Mouse (Mus musculus) heart, embryonic 12.5 days (tissue): Measurements from ENCODE around the gene Cox7a1. TPM values are rescaled to one million over a fixed set of nuclear protein-coding genes. Genes with fewer than 3 reads are reported as not detected.

ENCODE experiments used
- ATAC-seq: fragments of 200-750 bp; cut with Nextera tagmentation; 2 replicates; pipeline ENCODE4 v1.8.0; 2017; ENCODE audit warnings: moderate TSS enrichment, moderate library complexity; ENCODE audit not compliant: insufficient number of reproducible peaks, low FRiP score
- H3K27ac ChIP-seq: fragments of 300-500 bp; sonication (generic); 2 replicates; pipeline ENCODE4 v1.5.1; 2016; ENCODE audit warnings: mild to moderate bottlenecking, moderate library complexity; ENCODE audit not compliant: poor library complexity, severe bottlenecking
- H3K27me3 ChIP-seq: fragments of 300-500 bp; sonication (generic); replicated peaks from 2 replicates; pipeline ENCODE4 v1.6.1; 2016; ENCODE audit warnings: mild to moderate bottlenecking, moderate library complexity
- H3K36me3 ChIP-seq: fragments of 300-500 bp; sonication (generic); 2 replicates; pipeline ENCODE4 v1.6.1; 2016; ENCODE audit warnings: mild to moderate bottlenecking, moderate library complexity
- H3K4me1 ChIP-seq: fragments of 300-500 bp; sonication (generic); replicated peaks from 2 replicates; pipeline ENCODE4 v1.6.1; 2016; ENCODE audit warnings: mild to moderate bottlenecking
- H3K4me2 ChIP-seq: fragments of 300-500 bp; sonication (generic); 2 replicates; pipeline ENCODE4 v1.6.1; 2016; ENCODE audit warnings: mild to moderate bottlenecking, moderate library complexity
- H3K4me3 ChIP-seq: fragments of 300-500 bp; sonication (generic); 2 replicates; pipeline ENCODE4 v1.5.1; 2016; ENCODE audit warnings: mild to moderate bottlenecking
- H3K9ac ChIP-seq: fragments of 300-500 bp; sonication (generic); 2 replicates; pipeline ENCODE4 v1.6.1; 2016; ENCODE audit warnings: mild to moderate bottlenecking, moderate library complexity
- H3K9me3 ChIP-seq: fragments of 300-500 bp; sonication (generic); replicated peaks from 2 replicates; pipeline ENCODE4 v1.6.1; 2016; ENCODE audit warnings: mild to moderate bottlenecking, moderate library complexity
- WGBS: fragments of 180-500 bp; shearing (Covaris S2); methylation state at CpG from one replicate; pipeline ENCODE4 v1.1.7; 2016; 5-methylcytosine and 5-hydroxymethylcytosine counted together
- polyA plus RNA-seq: library from polyadenylated mRNA; unstranded; fragments of >200 nt; fragmentation: Nextera tagmentation; extraction: Ambion mirVana; gene quantifications from 2 replicates; pipeline ENCODE4 v1.2.1, GENCODE M21; 2016

The Cox7a1 gene
- polyA plus RNA-seq, 1 experiment from 2014 or later, result 300 TPM

DNA sequence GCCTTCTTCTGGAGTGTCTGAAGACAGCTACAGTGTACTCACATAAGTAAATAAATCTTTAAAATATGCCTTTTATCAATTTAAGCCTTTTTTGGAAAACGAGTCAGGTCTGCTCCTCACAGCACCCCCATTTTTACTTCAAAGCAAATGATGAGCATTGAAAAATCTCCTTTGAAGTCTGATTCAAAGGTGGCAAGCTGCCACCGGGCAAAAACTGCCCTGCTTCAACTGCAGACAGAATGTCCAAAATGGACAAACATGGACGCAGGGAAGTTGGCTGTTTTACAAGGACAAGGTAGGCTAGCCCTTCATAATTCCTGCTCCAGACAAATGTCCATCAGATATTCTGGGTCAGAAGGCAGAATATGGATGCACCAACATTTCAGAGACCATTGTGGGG, 37.5 kb downstream of the Cox7a1 start:
- 73% methylated on average over 3 of the region's 3 CpGs for WGBS
- Histone ChIP-seq H3K27me3 (no peaks in the 10 kb centered on the region), H3K4me2 (no peak overlapping the region), H3K27ac (no peak overlapping the region), H3K36me3 (peaks cover 39% of the 10 kb centered on the region), H3K4me1 (peaks cover 9% of the 10 kb centered on the region), H3K9ac (no peak overlapping the region), H3K9me3 (no peaks in the 10 kb centered on the region), H3K4me3 (no peak overlapping the region)
- ATAC-seq, result no peak

DNA sequence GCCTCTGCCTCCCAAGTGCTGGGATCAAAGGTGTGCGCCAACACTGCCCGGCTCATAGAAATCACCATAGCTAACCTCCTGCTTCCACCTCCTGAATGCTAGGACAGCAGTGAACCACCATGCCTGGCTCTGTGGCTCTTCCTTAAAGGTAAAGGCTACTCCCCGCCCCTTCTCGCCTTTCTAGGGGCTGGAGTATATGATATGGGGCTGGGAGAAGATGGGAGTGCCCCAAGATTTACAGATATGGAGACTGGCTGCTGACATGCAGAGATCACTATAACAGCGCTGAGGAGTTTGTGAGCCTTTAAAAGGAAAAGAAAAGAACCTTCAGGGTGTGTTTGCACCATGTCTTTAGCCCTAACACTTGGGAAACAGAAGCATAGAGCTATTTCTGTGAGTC, 38.3 kb downstream of the Cox7a1 start:
- Histone ChIP-seq H3K9me3 (no peaks in the 10 kb centered on the region), H3K4me3 (no peak overlapping the region), H3K36me3 (peaks cover 47% of the 10 kb centered on the region), H3K27ac (no peak overlapping the region), H3K9ac (no peak overlapping the region), H3K4me1 (peaks cover 9% of the 10 kb centered on the region), H3K27me3 (no peaks in the 10 kb centered on the region), H3K4me2 (no peak overlapping the region)
- 93% methylated on average over 5 of the region's 5 CpGs for WGBS
- no peak for ATAC-seq

DNA sequence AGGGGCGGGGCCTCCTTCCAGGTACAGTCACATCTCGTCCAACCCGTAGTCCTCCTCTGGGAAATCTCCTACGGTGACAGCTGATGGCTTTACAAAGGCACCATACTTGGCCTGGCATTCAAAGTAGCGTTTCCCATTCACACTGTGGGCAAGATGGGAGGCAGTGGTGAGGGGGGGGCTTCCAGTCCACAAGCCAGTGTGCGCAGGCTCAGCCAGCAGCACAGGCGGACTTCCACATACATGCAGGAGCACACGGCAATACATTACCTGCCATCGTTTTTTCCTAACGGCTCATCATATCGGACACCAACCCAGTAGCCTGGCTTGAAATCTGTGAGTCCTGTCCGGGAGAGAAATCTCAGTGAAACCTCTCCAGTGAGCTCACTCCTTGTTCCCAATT, 40.3 kb downstream of the Cox7a1 start:
- no peaks in the 10 kb centered on the region for H3K9me3 ChIP-seq
- H3K4me3 ChIP-seq, result no peak overlapping the region
- no peak overlapping the region for H3K4me2 ChIP-seq
- H3K36me3 ChIP-seq, result peaks cover 61% of the 10 kb centered on the region
- ATAC-seq, result no peak
- no peak overlapping the region for H3K9ac ChIP-seq
- 86% methylated on average over 12 of the region's 12 CpGs for WGBS
- no peak overlapping the region for H3K27ac ChIP-seq
- H3K27me3 ChIP-seq, result no peaks in the 10 kb centered on the region
- H3K4me1 ChIP-seq, result peaks cover 6% of the 10 kb centered on the region

DNA sequence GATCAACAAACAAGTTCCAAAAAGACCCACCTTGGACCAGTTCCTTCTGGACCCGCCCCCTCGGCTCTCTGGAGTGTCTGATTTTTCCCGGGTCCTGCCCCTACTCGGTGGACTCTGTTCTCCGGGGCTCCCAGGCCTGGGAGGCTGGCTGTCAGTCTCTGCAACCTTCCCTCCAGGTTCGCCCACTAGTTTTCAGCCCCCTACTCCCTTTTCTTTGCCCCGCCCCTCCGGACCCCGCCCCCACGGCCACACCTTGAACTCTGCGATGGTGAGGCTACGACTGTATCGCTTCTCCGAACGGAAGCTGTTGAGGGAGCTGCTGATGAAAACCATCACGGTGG, 47.4 kb downstream of the Cox7a1 start:
- WGBS, result under 1% methylated on average over 16 of the region's 16 CpGs
- H3K9me3 ChIP-seq, result no peaks in the 10 kb centered on the region
- peak overlapping the region; percentile 89 for H3K4me3 ChIP-seq
- peak; percentile 1; the same call in 1 of the 2 replicates for ATAC-seq
- H3K36me3 ChIP-seq, result peaks cover 50% of the 10 kb centered on the region
- peak overlapping the region; percentile 86 for H3K4me2 ChIP-seq
- peak overlapping the region; percentile 57 for H3K27ac ChIP-seq
- no peaks in the 10 kb centered on the region for H3K27me3 ChIP-seq
- peak overlapping the region; percentile 79 for H3K9ac ChIP-seq
- peaks cover 19% of the 10 kb centered on the region for H3K4me1 ChIP-seq

DNA sequence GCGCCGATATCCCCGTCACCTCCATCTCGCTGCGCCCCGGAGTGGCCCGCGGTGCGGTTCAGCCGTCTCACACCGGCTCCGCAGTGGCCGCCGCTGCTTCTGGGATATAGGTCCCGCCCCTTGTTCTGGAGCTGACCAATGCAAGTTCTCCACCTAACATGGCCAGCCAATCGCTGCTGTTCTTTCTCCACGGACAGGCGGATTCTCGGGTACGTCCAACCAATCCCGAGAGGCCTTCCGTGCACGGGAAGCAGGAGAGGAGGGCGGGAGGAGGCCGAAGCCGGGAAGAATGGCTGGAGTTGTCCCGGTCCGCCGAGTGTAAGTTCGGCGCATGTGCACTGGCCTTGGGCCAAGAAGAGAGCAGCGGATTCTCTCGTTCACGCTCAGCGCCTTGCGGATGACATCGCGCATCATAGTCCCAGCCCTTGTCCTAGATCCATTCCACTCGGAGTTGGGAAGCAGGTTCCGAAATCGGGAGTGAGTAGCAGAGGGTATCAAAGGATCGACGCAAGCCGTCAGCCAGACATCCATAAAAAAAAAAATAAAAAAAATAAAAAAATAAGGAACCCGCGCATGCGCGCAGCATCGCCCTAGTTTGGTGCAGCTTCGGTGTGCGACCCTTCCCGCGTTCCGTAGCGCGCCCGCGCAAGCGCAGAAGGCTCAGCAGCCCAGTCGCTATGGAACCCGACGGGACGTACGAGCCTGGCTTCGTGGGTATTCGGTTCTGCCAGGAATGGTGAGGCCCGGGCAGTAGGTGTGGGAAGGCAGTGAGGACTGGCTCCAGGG, 47.9 kb downstream of the Cox7a1 start, which contains the start of the genes Polr2i and Tbcb:
Gene Polr2i, plus strand, starts transcription at position 280 of the 786 bp plus-strand sequence.
Gene Tbcb, minus strand, starts transcription at position 604 of the 786 bp plus-strand sequence.
- Histone ChIP-seq H3K27me3 (no peaks in the 10 kb centered on the region), H3K4me1 (peaks cover 19% of the 10 kb centered on the region), H3K9me3 (no peaks in the 10 kb centered on the region), H3K4me2 (peak within 1 kb of the TSS; percentile 86), H3K36me3 (peaks cover 44% of the 10 kb centered on the region), H3K27ac (peak within 1 kb of the TSS; percentile 91), H3K4me3 (peak within 1 kb of the TSS; percentile 89), H3K9ac (peak within 1 kb of the TSS; percentile 89)
- ATAC-seq, result peak; percentile 96
- 0% methylated on average over 67 of the region's 67 CpGs for WGBS

DNA sequence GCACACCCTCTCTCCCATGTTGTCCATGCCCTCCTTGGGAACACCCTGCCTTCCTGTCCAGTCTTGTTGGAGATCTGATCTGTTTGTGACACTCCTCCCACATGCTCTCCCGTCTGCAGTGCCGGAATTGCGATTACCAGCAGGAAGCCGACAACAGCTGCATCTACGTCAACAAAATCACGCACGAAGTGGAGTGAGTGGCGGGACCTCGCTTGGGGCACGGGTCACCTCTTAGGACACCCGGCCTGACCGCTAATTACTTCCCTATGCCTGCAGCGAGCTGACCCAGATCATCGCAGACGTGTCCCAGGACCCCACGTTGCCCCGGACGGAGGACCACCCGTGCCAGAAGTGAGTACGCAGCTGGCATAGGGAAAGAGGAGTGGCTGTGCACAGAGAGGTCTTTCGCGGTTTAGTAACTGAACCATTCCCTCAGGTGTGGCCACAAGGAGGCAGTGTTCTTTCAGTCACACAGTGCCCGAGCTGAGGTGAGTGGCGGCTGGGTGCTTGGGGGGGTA, 48.7 kb downstream of the Cox7a1 start:
- no peak for ATAC-seq
- peak overlapping the region; percentile 89 for H3K4me3 ChIP-seq
- peak overlapping the region; percentile 91 for H3K27ac ChIP-seq
- peaks cover 19% of the 10 kb centered on the region for H3K4me1 ChIP-seq
- peaks cover 36% of the 10 kb centered on the region for H3K36me3 ChIP-seq
- 4% methylated on average over 24 of the region's 24 CpGs for WGBS
- peak overlapping the region; percentile 86 for H3K4me2 ChIP-seq
- no peaks in the 10 kb centered on the region for H3K27me3 ChIP-seq
- no peaks in the 10 kb centered on the region for H3K9me3 ChIP-seq
- peak overlapping the region; percentile 89 for H3K9ac ChIP-seq

DNA sequence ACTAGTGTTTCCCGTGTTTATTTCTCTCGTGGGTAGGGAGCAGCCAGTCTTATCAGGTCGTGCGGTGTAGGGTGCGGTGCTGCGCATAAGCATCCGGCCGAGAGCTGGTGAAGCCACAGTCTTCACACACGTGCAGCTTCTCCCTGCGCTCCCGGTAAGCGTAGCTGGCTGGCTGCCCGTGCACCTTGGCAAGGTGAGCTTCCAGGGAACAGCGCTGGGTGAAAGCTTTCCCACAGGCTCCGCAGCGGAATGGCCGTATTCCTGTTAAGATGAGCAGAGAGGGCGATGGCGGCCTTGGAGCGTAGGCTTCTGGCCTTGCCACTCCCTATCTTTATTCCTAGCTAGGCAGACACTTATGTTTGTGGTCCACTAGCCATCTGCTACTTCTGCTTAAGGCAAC, 49.4 kb downstream of the Cox7a1 start:
- H3K4me2 ChIP-seq, result peak overlapping the region; percentile 86
- no peaks in the 10 kb centered on the region for H3K9me3 ChIP-seq
- no peak overlapping the region for H3K27ac ChIP-seq
- no peaks in the 10 kb centered on the region for H3K27me3 ChIP-seq
- ATAC-seq, result no peak
- peak overlapping the region; percentile 89 for H3K4me3 ChIP-seq
- peak overlapping the region; percentile 29; the same call in 1 of the 2 replicates for H3K9ac ChIP-seq
- WGBS, result 87% methylated on average over 20 of the region's 20 CpGs
- H3K36me3 ChIP-seq, result peaks cover 29% of the 10 kb centered on the region
- H3K4me1 ChIP-seq, result peaks cover 19% of the 10 kb centered on the region

DNA sequence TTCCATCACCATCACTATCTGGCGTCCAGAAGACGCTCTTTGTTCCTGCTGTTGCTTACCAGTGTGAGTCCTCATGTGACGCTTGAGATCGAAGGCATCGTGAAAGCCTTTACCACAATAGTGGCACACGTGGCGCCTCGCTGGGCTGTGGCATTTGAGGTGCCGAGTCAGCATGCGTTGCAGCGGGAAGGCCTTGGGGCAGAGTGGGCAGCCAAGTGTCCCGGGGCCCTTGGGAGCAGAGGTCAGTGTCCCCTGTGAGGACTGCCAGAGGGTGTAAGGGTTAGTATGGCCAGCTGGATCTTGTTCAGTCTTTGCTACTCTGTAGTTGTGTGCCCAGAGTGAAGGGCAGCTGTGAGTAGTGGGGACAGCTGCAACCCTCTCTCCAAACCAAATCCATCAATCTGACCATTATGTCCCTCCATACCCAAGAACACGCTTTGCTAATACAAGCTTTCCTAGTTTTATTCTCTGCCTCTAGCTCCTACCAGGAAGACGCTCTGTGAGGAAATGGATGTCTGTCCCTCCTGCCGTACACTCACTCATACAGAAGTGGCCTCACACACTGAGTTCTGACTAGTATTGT, 50.4 kb downstream of the Cox7a1 start:
- no peak for ATAC-seq
- Histone ChIP-seq H3K4me1 (peaks cover 19% of the 10 kb centered on the region), H3K4me3 (no peak overlapping the region), H3K9ac (no peak overlapping the region), H3K4me2 (no peak overlapping the region), H3K36me3 (peaks cover 26% of the 10 kb centered on the region), H3K27me3 (no peaks in the 10 kb centered on the region), H3K27ac (no peak overlapping the region), H3K9me3 (no peaks in the 10 kb centered on the region)
- 91% methylated on average over 15 of the region's 15 CpGs for WGBS

DNA sequence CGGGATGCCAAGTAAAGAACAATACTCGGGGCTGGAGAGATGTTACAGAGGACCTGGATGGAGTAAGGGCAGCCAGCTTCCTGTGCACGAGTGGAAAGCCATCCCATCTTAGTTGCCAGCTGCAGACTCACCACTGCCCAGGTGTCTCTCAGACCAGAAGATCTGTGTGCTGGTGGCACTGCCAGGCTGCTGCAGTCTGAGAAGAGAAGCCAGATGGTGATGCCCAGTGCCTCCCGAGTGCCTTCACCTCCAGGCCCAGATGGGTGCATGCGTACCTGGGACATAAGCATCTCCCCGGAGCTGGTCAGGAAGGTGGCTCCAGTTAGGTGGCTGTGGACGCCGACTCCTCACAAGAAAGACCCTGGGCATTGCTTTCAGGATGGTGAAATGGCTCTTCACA, 51.1 kb downstream of the Cox7a1 start:
- Histone ChIP-seq H3K9ac (no peak overlapping the region), H3K9me3 (no peaks in the 10 kb centered on the region), H3K4me1 (peaks cover 19% of the 10 kb centered on the region), H3K36me3 (peaks cover 22% of the 10 kb centered on the region), H3K4me3 (no peak overlapping the region), H3K27ac (no peak overlapping the region), H3K4me2 (no peak overlapping the region), H3K27me3 (no peaks in the 10 kb centered on the region)
- 82% methylated on average over 8 of the region's 8 CpGs for WGBS
- no peak for ATAC-seq

DNA sequence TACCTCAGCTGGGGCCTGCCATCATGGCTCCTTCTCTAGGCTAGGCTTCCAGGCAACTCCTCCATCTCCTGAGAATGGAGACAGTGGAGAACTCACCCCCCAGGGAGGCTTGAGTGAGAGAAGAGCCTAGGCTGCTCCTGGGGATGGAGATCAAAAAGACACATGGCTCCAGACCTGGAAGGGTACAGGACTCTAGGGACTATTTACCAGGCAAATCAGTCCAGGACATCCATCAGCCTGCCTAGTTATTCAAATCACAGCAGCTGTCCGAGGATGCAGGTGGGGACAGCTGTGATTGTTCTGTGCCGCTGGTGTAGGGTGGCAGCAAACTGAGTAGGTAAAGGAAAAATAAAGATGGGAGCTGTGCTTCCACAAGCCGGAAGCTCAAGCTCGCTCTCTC, 51.7 kb downstream of the Cox7a1 start, which contains the start of gene Ovol3:
Gene Ovol3, minus strand, starts transcription at position 101 of the 400 bp plus-strand sequence.
- Histone ChIP-seq H3K9me3 (no peaks in the 10 kb centered on the region), H3K27ac (no peak within 1 kb of the TSS), H3K9ac (no peak within 1 kb of the TSS), H3K4me1 (peaks cover 16% of the 10 kb centered on the region), H3K27me3 (no peaks in the 10 kb centered on the region), H3K4me3 (no peak within 1 kb of the TSS), H3K4me2 (no peak within 1 kb of the TSS), H3K36me3 (peaks cover 28% of the 10 kb centered on the region)
- 81% methylated on average over 4 of the region's 4 CpGs for WGBS
- ATAC-seq, result no peak
